Mouse (Mus musculus) bone marrow macrophage, adult 2 months (primary cell): ENCODE data around the gene Upf3b.

Source experiments
- CTCF ChIP-seq: IDR thresholded peaks from 2 replicates; pipeline ENCODE4 v1.5.1; 2012; ENCODE audit warnings: low read depth, mild to moderate bottlenecking, low read length, moderate library complexity
- POLR2A ChIP-seq: IDR thresholded peaks from 2 replicates; pipeline ENCODE4 v1.6.1; 2012; ENCODE audit warnings: mild to moderate bottlenecking, low read depth, low read length, borderline replicate concordance

DNA sequence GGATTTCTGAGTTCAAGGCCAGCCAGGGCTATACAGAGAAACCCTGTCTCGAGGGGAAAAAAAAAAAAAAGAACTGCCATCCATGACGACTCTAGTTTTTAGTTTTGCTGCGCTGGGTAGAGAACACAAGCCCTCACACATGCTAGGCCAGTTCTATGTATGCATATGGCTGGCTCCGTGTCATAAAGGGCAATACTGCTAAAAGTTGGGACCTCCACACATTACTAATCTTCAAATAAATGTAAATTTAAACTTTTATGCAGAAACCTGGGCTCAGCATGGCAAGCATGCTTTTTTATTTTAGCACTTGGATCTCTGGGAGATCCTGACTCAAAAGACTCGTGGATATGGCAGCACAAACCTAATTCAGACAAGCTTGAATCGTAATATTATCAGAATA, 28.9 kb downstream of the Upf3b start:
- TF ChIP-seq CTCF (no peak), POLR2A (no peak)
